Mouse (Mus musculus): ENCODE data around the gene Mael. TPM values are rescaled to one million over a fixed set of nuclear protein-coding genes. Genes with fewer than 3 reads are reported as not detected.

Gene Mael
- polyA plus RNA-seq, 1 experiment from 2014 or later = not detected

Other genes starting within 250 kb of the Mael start
- 25.6 and 30.1 TPM in 2 replicates for gene Pou2f1, start 236.1 kb downstream of the Mael start, polyA plus RNA-seq (2015; fragmentation: Nextera tagmentation; extraction: Ambion mirVana)
- 1.5 and 1.7 TPM in 2 replicates for gene Dusp27, start 110.8 kb downstream of the Mael start, polyA plus RNA-seq (2015; fragmentation: Nextera tagmentation; extraction: Ambion mirVana)
- gene Gpa33, start 108.5 kb downstream of the Mael start, polyA plus RNA-seq (2015; fragmentation: Nextera tagmentation; extraction: Ambion mirVana) = 0.10 TPM in 1 of 2 replicates, not detected in the other
- gene Ildr2, start 15.4 kb upstream of the Mael start, polyA plus RNA-seq (2015; fragmentation: Nextera tagmentation; extraction: Ambion mirVana) = 6.1 and 6.2 TPM in 2 replicates
- 90.5 and 94.9 TPM in 2 replicates for gene Tada1, start 140.3 kb upstream of the Mael start, polyA plus RNA-seq (2015; fragmentation: Nextera tagmentation; extraction: Ambion mirVana)
- 36.7 and 41.3 TPM in 2 replicates for gene Pogk, start 171.1 kb upstream of the Mael start, polyA plus RNA-seq (2015; fragmentation: Nextera tagmentation; extraction: Ambion mirVana)